Mouse (Mus musculus): ENCODE measurements at regions not wholly inside any gene's neighbourhood (a gene's known extent, or its start where the extent isn't known, plus 50 kb on each side); places are given as distances from the start of the nearest gene placed in this dataset.

DNA sequence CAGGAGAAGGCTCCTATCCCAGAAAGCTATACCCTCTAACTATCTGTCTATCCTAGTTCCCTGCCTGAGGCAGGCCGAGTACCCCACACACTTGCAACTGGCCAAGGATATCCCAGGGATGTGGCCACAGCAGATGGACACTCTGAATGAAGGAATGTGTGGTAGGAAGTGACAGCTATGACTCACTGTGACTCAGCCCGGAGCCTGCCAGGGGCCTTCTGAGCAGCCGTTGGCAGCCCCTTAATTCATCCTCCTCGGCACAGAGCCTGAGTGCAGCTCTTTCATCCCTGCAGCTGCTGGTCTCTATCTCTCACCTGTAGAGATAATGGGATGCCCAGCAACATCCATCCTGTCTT, 101.4 kb downstream of the 1810010D01Rik start:
- TF ChIP-seq CTCF (IDR thresholded peaks at IDR 0.05; ENCODE audit: insufficient read depth, low read depth, low read length) (no peak), POLR2A (IDR thresholded peaks at IDR 0.05; ENCODE audit: insufficient read depth, low read depth, low read length) (no peak)
